27 mouse cellular contexts compared by ENCODE assay signal in the genomic region with DNA sequence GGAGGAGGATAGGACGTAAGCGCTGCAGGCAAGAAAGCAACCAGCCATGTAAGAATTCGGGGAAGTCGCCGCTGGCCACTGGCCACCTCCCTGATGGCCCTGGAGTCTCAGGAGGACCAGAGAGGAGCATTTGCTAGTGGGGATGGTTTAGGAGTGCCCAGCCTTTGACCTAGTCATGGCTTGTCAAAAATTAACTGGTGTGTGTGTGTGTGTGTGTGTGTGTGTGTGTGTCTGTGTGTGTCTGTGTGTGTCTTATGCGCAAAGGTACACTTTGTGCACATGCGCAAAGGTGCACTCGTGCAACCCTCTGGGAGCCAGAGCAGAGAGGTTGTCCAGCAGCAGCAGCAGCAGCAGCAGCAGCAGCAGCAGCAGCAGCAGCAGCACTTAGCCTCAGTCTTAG. TPM values are rescaled to one million over a fixed set of nuclear protein-coding genes. Genes with fewer than 3 reads are reported as not detected.
A peak's percentile ranks its signal among the peaks of the same experiment; 100 is the strongest.
DNase-seq lines count a peak whose midpoint lies in the region; ATAC-seq lines count a peak whose summit lies in the region.
"Had no signal": no experiment of that assay in that cellular context is flagged by ENCODE, and none has a peak within 500 bp of the region (broad histone marks: within the 10 kb centered on the region; RNA-seq: fewer than 3 reads in every experiment).

No protein-coding gene starts in this region.

- H3K9ac ChIP-seq in kidney, embryonic 15.5 days: no peak overlapping the region
- no peak overlapping the region for H3K9ac ChIP-seq in kidney, embryonic 14.5 days (ENCODE audit: low read depth, low read length)
- no peak overlapping the region for H3K9ac ChIP-seq in liver, embryonic 16.5 days (ENCODE audit: low read depth, low read length)
- H3K9ac ChIP-seq in liver, embryonic 12.5 days: no peak overlapping the region
- H3K9ac ChIP-seq: embryonic facial prominence, embryonic 12.5 days; embryonic facial prominence, embryonic 15.5 days; forebrain, postnatal 0 days; hindbrain, embryonic 12.5 days had no signal

- no peaks in the 10 kb centered on the region for H3K27me3 ChIP-seq in kidney, embryonic 15.5 days
- H3K27me3 ChIP-seq in kidney, embryonic 14.5 days (ENCODE audit: control insufficient read depth, insufficient read depth, low read length): no peaks in the 10 kb centered on the region
- H3K27me3 ChIP-seq in liver, embryonic 16.5 days (ENCODE audit: control insufficient read depth, insufficient read depth, low read depth, low read length): no peaks in the 10 kb centered on the region
- no peaks in the 10 kb centered on the region for H3K27me3 ChIP-seq in liver, embryonic 12.5 days (replicated peaks)
- H3K27me3 ChIP-seq: CH12.LX; embryonic facial prominence, embryonic 12.5 days; embryonic facial prominence, embryonic 15.5 days; hindbrain, embryonic 12.5 days; Patski had no signal

- DNase-seq in kidney, adult 18-20 months: peak; percentile 31
- peak; percentile 44 for DNase-seq in kidney, adult 9 months
- no peak for DNase-seq in cerebellum, adult 8-10 months
- DNase-seq: adrenal gland, postnatal 10 days; adrenal gland, postnatal 36 days; B cell, adult 2 months; cerebellum, adult 18-20 months; cerebellum, adult 9-11 months; cerebellum, postnatal 25 days; forebrain, postnatal 0 days; gastrocnemius, adult 2 months; gastrocnemius, postnatal 14 days; heart, adult 11 months had no signal

- H3K4me2 ChIP-seq in kidney, embryonic 15.5 days: no peak overlapping the region
- no peak overlapping the region for H3K4me2 ChIP-seq in kidney, embryonic 14.5 days (replicated peaks; ENCODE audit: low read depth, low read length)
- no peak overlapping the region for H3K4me2 ChIP-seq in liver, embryonic 16.5 days (ENCODE audit: low read depth, low read length)
- H3K4me2 ChIP-seq in liver, embryonic 12.5 days: no peak overlapping the region
- H3K4me2 ChIP-seq: embryonic facial prominence, embryonic 12.5 days; embryonic facial prominence, embryonic 15.5 days; heart, embryonic 11.5 days; hindbrain, embryonic 12.5 days had no signal

- H3K27ac ChIP-seq in kidney, embryonic 15.5 days: no peak overlapping the region
- H3K27ac ChIP-seq in kidney, embryonic 14.5 days (ENCODE audit: low read depth, low read length): no peak overlapping the region
- no peak overlapping the region for H3K27ac ChIP-seq in liver, embryonic 16.5 days (ENCODE audit: low read length)
- no peak overlapping the region for H3K27ac ChIP-seq in liver, embryonic 12.5 days
- H3K27ac ChIP-seq: embryonic facial prominence, embryonic 12.5 days; embryonic facial prominence, embryonic 15.5 days; gastrocnemius, adult 2 months; hindbrain, embryonic 12.5 days had no signal

- no peak for ATAC-seq in kidney, embryonic 15.5 days (replicated peaks; ENCODE audit: low FRiP score)
- no peak for ATAC-seq in kidney, embryonic 14.5 days (ENCODE audit: low FRiP score, low TSS enrichment)
- peak; percentile 55 for ATAC-seq in liver, embryonic 16.5 days (ENCODE audit: low read depth)
- ATAC-seq in liver, embryonic 12.5 days: no peak
- ATAC-seq: forebrain, embryonic 14.5 days; forebrain, postnatal 0 days; Patski had no signal

- H3K4me3 ChIP-seq in kidney, embryonic 15.5 days (replicated peaks): no peak overlapping the region
- no peak overlapping the region for H3K4me3 ChIP-seq in kidney, embryonic 14.5 days (ENCODE audit: low read length)
- no peak overlapping the region for H3K4me3 ChIP-seq in liver, embryonic 16.5 days (ENCODE audit: low read depth, low read length)
- H3K4me3 ChIP-seq in liver, embryonic 12.5 days: no peak overlapping the region
- H3K4me3 ChIP-seq: embryonic facial prominence, embryonic 12.5 days; embryonic facial prominence, embryonic 15.5 days; gastrocnemius, adult 2 months; hindbrain, embryonic 12.5 days had no signal

- no peaks in the 10 kb centered on the region for H3K36me3 ChIP-seq in kidney, embryonic 15.5 days
- H3K36me3 ChIP-seq in kidney, embryonic 14.5 days (ENCODE audit: control insufficient read depth, insufficient read depth, low read length): no peaks in the 10 kb centered on the region
- no peaks in the 10 kb centered on the region for H3K36me3 ChIP-seq in liver, embryonic 16.5 days (ENCODE audit: control insufficient read depth, insufficient read depth)
- no peaks in the 10 kb centered on the region for H3K36me3 ChIP-seq in liver, embryonic 12.5 days
- H3K36me3 ChIP-seq: embryonic facial prominence, embryonic 12.5 days; embryonic facial prominence, embryonic 15.5 days; G1E; hindbrain, embryonic 12.5 days had no signal

- 78% methylated on average over 8 of the region's 8 CpGs for WGBS in kidney, embryonic 15.5 days
- 83% methylated on average over 8 of the region's 8 CpGs for WGBS in kidney, embryonic 14.5 days
- 66% methylated on average over 8 of the region's 8 CpGs for WGBS in liver, embryonic 16.5 days (ENCODE audit: insufficient replicate concordance)
- WGBS in liver, embryonic 12.5 days (ENCODE audit: insufficient replicate concordance): 76% methylated on average over 8 of the region's 8 CpGs

- no peaks in the 10 kb centered on the region for H3K4me1 ChIP-seq in kidney, embryonic 15.5 days
- H3K4me1 ChIP-seq in kidney, embryonic 14.5 days (ENCODE audit: control insufficient read depth, insufficient read depth, low read length): no peaks in the 10 kb centered on the region
- no peaks in the 10 kb centered on the region; the same call in 1 of the 2 replicates for H3K4me1 ChIP-seq in liver, embryonic 16.5 days (ENCODE audit: control insufficient read depth, low read depth, low read length)
- H3K4me1 ChIP-seq in liver, embryonic 12.5 days: no peaks in the 10 kb centered on the region
- H3K4me1 ChIP-seq: embryonic facial prominence, embryonic 12.5 days; hindbrain, embryonic 12.5 days had no signal

- H3K9me3 ChIP-seq in kidney, embryonic 15.5 days (replicated peaks): no peaks in the 10 kb centered on the region
- H3K9me3 ChIP-seq in kidney, embryonic 14.5 days (ENCODE audit: control insufficient read depth, low read length): no peaks in the 10 kb centered on the region
- H3K9me3 ChIP-seq in liver, embryonic 16.5 days (replicated peaks; ENCODE audit: control insufficient read depth, low read length): no peaks in the 10 kb centered on the region
- no peaks in the 10 kb centered on the region for H3K9me3 ChIP-seq in liver, embryonic 12.5 days (replicated peaks)
- H3K9me3 ChIP-seq: embryonic facial prominence, embryonic 12.5 days; embryonic facial prominence, embryonic 15.5 days; G1E; hindbrain, embryonic 12.5 days had no signal

RNA-seq across cellular contexts. Expression of a gene that starts 29.0 kb away (rescaled TPM):
- not detected in 2 replicates for polyA plus RNA-seq in kidney, embryonic 15.5 days (2015; fragmentation: Nextera tagmentation; extraction: Ambion mirVana)
- polyA plus RNA-seq in kidney, embryonic 14.5 days (2014; fragmentation: Nextera tagmentation; extraction: Ambion mirVana): not detected in 2 replicates
- not detected in 2 replicates for polyA plus RNA-seq in liver, embryonic 16.5 days (2015; fragmentation: Nextera tagmentation; extraction: Ambion mirVana)
- not detected in 2 replicates for polyA plus RNA-seq in liver, embryonic 12.5 days (2016; fragmentation: Nextera tagmentation; extraction: Ambion mirVana)
- polyA plus RNA-seq: embryonic facial prominence, embryonic 12.5 days; forebrain, embryonic 11.5 days; forebrain, embryonic 14.5 days; forebrain, postnatal 0 days; G1E; heart, embryonic 14.5 days; hindbrain, embryonic 12.5 days; Patski had no signal

RNA-seq across cellular contexts. Expression of a gene that starts 32.0 kb away (rescaled TPM):
- 38.6 and 39.4 TPM in 2 replicates for polyA plus RNA-seq in kidney, embryonic 15.5 days (2015; fragmentation: Nextera tagmentation; extraction: Ambion mirVana)
- 33.3 and 49.3 TPM in 2 replicates for polyA plus RNA-seq in kidney, embryonic 14.5 days (2014; fragmentation: Nextera tagmentation; extraction: Ambion mirVana)
- 16.6 and 17.1 TPM in 2 replicates for polyA plus RNA-seq in liver, embryonic 16.5 days (2015; fragmentation: Nextera tagmentation; extraction: Ambion mirVana)
- 33.1 TPM in 2 replicates for polyA plus RNA-seq in liver, embryonic 12.5 days (2016; fragmentation: Nextera tagmentation; extraction: Ambion mirVana)
